Mouse (Mus musculus): ENCODE measurements around the gene Tenm4. TPM values are rescaled to one million over a fixed set of nuclear protein-coding genes. Genes with fewer than 3 reads are reported as not detected.
A peak's percentile ranks its signal among the peaks of the same experiment; 100 is the strongest.

Gene Tenm4
- total RNA-seq, 2 experiments from 2014 or later, result 14.3 to 18.7 TPM

DNA sequence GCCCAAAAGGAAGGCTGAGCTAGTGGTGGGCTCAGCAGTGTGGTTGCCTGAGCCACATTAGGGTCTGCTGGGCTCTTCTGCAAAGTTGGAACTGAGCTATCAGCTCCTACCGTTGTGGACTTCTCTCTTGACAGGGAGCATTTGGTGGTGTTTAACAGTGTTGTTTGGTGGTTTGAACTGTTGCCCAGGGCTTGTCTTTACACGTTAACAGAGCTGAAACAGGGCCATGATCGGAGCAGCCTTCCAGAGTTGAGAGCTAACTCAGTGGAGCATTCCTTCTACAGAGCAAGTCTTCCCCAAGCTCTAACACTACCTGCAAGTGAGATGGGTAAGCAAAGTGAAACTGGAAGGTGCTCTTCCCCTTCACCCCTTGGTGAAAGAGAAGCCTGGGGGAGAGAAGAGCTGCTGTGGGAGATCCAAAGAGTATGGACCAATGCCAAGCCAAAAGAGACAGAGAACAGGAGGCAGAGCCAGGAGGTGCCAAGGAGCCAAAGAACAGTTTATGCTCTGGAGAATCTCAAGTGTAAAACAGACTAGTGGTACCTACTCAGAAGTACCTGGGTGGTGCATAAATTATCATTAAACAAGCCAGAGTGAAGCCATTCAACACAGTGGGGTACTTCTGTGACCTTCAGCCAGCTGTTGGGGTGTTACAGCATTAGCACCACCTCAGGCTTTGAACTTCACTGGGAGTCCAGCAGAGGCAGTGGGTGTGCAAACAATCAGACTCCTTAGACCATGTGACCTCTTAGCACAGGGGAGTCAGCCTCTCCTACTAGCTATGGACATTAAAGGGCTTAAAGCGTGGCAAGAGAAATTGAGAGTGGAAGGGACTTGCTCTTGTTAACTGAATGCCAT is 71.5 kb downstream of the Tenm4 start:
- DNase-seq, result no peak

DNA sequence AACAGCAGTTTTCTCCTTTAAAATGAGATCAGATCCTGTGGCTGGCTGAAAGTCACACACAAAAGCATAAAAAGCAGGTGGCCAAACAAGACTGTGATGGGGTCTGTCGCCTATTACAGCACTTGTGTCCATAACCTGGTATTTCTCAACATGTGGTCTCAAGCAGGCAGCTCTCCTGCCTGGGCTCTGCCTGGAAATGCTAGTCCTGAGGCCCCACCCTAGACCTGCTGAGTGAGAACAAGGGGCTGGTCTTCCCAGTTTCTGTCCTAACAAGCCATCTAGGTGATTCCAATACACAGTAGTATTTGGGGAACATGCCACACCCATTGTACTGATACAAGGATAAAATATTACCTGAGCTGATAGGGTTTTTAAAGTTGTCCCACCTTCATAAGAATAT is 73.8 kb downstream of the Tenm4 start:
- no peak for DNase-seq

DNA sequence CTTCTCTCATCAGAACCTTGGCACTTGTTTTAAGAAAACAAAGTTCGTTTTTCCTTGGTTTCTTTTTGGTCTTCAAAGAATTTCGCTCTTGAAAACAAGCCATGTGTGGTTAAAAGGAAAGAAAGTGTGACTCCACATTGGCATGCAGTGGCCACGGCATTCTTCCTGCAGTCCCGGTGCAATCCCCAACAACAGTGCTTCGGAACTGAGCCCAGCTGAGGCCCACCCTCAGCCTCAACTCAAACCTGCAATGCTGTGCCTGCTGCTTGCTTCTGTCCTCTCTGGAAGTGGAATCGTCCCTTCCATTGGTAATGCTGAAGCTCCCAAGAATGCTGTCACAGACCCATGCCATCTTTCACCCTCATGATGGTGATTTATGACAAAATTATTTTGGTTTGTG is 88.6 kb downstream of the Tenm4 start:
- no peak for DNase-seq

DNA sequence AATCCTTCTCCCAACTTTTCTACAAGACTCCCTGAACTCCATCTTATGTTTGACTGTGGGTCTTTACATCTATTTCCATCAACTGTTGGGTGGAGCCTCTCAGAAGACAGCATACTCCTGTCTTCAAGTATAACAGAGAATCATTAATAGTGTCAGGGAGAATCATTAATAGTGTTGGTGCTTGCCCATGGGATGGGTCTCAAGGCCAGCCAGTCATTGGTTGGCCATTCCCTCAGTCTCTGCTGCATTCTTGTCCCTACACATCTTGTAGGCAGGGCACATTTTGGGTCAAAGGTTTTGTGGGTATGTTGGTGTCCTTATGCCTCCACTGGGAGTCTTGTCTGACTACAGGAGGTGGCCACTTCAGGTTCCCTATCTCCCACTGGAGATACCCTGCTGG is 91.1 kb downstream of the Tenm4 start:
- no peak for DNase-seq

DNA sequence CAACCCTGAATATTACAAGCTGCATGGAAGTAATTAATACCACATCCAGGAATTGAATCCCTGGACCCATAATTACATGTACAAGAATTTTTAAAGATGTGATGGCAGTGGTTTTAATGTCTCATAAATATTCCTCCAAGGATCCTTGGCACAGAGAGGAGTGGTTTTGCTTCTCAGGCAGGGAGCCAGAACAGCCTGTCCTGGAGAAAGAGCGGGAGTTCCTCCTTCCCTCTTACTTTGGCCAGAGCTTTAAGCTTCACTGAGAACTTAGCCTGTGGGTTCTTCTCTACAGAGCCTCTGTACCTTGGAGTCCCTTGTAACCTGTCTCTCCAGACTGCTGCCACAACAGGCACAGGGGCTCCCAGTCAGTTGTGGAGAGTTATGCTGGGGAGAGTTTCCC is 94.9 kb downstream of the Tenm4 start:
- DNase-seq, result peak in 1 of 2 experiments; percentile 28

DNA sequence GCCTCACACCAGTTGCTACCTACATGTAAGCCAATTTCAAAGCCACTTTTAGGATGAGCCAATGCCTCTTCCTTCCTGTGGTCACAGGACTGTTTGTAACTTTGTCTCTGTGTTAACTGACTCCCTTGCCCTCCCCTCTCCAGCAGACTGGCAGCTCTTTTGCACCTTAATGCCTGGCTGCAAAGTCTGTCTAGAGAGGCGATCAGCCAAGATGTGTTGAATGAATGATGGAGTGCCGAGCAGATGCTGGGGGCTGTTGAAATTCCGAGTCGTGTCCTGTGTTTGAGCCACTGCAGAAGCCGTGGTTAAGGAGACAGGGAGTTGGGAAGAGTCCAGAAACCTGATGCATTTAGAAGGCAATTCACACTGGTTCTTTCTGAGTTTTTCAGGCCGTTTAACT is 96.2 kb downstream of the Tenm4 start:
- DNase-seq, result no peak

DNA sequence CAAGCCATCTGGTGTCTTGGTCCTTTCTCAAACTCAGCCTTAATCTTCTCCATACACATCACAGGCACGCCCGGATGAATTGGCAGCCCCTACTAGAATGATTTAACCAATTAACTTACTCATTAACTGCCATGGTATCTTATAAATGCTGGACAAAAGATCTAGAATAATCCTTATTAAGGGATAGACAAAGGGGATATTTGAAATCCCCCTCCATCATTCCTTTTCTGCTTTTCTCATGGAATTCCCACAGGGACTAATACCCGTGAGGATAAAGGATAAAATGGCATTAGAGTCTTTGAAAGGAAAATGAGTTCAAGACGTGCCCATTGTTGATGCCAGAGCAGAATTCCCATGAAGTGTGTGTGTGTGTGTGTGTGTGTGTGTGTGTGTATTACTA is 99.6 kb downstream of the Tenm4 start:
- DNase-seq, result no peak

DNA sequence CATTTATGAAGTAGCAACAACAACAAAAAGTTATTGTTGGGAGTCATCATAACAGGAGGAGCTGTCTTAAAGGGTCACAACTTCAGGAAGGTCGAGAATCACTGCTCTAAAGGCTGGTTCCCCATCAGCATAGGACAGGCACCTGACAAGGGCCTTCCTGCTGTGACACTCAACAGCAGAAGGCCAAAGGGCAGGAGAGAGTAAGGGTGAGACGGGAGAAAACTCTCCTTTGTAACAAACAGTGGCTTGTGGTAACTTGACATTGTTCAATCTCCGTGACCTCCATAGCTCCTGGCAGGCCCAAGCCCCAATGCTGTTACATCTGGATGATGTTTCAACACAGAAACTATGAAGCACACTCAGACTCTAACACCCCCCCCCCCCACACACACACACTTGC is 101.0 kb downstream of the Tenm4 start:
- no peak for DNase-seq

DNA sequence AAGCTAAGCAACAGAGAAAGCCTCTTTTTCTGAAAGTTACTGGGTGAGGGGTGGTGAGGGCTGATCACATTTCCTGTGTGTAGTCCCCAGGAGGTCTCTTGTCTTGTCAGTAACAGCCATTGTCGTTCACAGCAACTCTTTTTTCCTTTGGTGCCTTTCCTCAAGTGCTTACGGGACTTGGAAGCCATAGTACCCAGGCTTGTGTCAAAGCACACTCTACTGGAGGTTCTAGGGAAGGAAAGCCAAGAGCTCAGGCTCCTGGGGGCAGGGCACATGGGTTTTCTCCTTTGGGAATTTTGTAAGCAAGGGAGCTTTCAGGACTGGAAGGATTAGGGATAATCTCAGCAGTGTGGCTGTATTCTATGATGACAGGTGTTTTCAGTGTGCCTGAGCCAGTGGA is 103.4 kb downstream of the Tenm4 start:
- no peak for DNase-seq

DNA sequence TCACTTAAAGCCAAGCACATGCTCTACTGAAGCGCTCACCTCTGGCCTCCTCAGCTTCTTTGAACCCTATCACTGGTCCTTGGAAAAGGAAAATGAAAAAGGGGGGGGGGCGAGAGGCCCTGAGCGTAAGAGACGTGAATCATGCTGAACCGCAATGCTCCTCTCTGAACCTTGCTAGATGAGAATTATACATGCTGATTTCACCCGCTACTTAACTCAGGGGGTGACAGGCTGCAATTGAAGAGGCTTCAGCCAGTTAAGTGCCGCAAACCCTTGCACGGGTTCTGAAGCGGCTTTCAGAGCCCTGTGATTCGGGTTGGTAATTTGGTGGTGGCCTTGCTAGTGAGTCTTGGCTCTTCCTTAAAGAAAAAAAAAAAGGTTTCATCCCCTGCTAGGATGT is 106.5 kb downstream of the Tenm4 start:
- no peak for DNase-seq

DNA sequence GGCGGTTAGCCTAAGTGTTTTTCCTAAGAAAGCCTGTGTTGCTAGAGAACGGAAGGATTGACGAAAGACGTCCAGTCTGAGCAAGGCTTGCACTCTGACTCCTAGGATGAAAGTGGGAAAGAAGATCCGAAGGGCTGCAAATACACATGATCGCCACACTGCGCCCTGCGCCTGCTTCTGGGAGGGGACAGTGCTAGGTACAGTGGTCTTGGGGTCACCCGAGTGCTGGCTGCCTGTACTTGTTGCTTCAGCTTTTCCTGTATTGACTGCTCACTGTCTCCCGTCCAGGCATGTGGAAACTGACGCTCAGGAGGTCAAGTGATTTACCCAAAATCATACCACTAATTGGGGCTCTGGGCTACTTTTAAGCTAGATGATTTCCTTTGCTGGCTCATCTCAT is 107.3 kb downstream of the Tenm4 start:
- DNase-seq, result no peak

DNA sequence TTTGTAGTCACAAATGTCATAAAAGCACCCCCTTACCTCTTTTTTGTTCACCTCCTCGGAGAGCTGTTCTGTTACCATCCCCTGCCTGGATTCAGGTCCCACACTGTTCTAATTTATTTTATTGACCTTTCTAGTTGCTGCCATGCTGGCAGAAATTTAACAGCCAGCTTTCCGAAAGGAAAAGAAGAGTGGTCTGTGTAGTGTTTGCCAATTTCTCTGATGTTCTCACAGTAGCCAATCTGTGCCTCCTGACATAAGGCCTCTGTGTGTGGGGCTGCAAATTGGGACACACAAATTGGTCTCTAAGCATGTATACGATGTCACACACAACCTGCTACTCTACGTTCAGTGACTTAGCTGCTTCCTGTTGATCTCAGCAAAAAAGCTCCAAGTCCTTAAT is 109.7 kb downstream of the Tenm4 start:
- DNase-seq, result no peak

DNA sequence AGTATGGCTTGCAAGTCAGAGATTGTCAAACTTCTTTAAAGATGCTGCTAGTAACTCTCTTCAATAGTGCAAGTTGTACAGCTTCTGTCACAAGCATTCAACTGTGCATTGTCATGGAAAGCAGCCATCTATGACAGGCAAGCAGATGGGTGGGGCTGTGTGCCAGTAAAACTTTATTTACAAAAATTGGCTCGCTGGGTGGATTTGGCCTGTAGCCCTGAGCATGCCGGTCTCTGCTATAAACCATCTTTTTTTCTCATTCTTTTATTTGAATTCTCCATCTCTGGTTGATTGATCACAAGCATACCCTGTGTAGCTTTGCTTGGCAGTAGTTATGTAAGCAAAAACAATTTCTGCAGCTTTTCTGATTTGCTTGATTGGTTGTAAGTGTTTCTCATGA is 119.5 kb downstream of the Tenm4 start:
- DNase-seq, result no peak

DNA sequence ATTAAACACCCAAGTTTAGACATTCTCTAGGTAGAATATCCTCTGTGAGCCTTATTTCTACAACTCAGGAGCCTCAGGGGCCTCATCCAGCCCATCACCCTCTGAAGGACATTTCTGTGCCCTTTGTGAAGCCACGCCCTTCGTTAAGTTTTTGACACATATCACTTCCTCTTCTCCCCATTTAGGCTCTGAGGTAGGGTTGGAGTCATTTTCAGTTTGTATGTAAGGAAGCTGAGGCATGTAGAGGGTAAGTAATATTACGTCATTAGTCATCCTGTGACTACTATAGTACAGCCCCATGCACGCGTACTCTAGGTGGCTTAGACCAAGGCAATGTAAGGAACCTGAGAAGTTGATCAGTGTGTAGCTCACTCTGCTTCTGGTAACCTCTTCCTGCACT is 124.9 kb downstream of the Tenm4 start:
- DNase-seq, result no peak

DNA sequence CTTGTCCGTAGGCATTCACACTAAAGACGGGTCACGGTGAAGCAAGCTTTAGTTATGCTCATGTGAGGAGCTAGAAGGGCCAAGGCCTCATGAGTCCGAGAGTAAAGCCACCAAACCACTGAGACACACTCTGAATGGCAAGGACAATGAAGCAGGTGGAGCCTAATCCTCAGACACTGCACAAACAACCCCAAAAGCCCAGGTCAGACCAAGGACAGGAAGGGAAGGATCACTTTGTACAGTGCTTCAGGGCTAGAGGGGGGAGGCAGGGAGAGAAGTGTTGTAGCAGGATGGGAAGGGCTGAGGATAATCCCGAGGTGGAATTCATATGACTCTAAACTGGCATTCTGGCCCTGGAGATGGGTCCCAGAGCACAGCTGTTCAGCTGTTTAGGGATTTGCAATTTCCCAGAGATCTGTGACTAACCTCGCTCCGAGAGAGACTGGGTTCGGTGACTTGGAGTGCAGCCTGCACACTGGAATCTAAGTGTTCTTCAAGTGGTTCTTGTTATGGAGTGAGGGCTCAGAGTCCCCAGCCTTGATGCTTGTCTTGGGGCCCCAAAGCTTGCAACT is 129.9 kb downstream of the Tenm4 start:
- no peak for DNase-seq

DNA sequence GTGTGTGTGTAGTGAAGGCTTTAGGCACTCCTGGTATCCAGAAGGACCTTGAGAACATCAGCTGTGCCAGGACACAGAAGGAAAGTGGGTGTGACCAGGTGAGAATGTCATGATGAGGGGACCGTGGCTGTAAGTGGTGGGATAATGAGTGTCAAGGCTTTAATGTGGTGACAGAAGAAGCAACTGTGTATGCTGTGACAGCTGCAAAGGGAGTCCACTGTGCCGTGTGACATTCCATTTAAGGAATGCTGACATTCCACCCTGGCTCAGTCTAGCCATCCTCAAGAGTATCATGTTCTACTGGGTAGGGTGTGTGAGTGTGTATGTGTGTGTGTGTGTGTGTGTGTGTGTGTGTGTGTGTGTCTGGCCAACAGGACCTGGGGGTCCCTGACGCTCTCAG is 130.8 kb downstream of the Tenm4 start:
- DNase-seq, result no peak

DNA sequence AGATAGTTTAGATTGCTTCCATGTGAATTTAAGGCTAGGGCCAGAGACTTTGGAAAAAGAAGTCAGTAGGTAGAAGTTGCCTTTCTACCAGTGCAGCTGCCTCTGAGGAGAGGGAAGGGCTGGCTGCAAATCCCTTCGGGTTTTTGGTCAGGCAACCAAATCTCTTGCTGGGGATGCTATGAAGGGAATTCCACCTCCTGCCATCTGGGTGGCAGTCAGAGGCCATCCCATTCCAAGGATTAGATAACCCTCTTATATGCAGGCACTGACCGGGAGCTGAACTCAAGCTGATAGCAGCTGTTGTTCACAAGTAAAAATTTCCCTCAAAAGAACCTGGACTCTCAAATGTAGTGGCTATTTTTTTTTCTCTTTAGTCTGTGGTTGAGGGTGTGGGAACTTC is 132.9 kb downstream of the Tenm4 start:
- DNase-seq, result no peak

DNA sequence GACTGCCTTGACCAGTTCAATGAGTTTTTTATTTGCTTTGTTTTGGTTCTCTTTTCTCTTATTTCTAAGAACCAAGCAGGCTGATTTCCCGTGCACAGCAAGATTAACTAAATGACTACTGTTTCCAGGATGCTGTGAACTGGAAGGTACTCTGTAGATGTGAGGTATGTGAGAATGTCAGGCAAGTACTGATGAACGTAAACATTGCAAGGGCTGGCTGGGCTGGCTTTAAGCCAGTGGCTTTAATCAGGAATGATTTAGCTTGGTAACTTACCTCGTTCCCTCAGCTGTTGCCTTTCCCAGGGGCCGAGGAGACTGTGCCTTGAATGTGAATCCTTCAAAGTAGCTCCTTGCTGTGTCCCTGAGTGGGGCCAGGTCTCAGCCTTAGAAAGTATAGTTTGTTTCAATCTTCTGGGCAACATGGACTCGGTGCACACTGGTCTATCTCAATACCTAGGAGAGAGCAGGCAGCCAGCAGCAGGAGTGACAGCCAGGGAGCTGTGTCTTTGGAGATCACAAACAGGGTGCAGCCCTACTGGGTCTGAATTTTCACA is 134.4 kb downstream of the Tenm4 start:
- DNase-seq, result no peak

DNA sequence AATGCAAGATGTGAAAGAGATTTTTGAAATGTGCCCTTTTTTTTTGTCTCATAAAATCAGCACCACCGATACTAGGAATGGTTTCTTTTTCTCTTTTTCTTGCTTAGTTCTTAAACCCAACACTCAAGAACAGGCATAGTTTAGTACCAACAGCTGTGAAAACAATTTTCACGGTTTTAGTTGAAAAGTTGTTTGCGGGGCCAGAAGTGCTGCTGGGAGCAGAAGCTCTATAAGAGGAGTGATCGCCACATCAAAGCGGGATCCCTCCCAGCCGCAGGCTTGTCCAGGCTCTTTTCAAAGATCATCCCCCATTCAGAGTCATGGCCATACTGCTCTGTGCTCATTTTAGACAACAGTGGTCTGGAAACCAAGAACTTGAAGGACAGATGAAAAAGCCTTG is 137.1 kb downstream of the Tenm4 start:
- peak in 1 of 2 experiments; percentile 4 for DNase-seq

DNA sequence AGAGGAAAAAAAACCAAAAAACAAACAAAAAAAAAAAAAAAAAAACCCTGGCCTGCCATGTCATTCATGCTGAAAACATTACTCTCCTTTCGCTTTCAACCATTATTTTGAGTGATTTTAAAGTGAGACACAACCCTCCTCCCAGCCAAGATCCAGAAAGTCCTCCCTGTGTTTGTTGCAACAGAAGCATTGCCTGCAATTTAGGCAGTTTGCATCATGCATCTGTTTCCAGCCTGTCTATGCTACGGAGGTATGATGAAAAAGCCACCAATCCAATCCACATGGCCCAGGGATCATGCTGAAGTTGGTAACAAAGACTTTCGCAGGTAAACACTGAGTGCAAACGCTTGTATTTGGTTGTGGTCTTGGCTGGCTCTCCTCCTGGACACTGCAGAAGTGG is 158.3 kb downstream of the Tenm4 start:
- no peak for DNase-seq

DNA sequence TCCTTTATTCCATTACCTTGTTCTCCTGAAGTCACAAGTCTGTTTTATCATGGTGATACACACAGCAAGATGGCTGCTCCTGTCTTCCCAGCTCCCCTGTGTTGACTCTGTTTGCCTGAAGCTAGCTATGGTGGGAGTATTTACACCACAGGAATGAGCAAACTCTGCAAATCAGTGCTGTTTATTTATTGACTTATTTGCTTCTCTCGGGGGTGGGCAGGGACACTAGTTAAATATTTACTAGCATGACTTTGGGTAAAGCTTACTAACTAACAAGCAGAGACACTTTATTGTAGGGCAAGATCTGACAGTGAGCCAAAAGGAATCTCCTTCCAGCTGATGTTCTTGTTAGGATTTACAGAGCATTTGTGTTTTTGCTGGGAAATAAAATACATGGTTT is 160.1 kb downstream of the Tenm4 start:
- no peak for DNase-seq

DNA sequence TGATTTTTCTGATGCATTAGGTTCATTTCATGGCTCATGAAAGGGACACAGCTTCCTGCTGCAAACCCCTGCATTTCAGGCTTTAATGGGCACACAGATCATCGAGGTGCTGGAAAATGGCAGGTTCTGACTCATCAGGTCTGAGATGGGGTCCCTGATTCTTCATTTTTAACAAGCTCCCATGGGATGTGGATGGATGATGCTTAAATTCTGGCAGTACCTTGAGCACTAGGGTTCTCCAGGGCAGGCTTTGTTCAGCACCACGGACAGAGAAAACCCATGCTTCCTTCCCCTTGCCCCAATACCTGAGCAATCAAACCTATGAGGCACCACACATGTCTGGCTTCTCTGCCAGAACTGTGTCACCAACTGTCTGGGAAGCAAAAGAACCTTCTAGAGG is 163.3 kb downstream of the Tenm4 start:
- DNase-seq, result peak; percentile 17 to 47

DNA sequence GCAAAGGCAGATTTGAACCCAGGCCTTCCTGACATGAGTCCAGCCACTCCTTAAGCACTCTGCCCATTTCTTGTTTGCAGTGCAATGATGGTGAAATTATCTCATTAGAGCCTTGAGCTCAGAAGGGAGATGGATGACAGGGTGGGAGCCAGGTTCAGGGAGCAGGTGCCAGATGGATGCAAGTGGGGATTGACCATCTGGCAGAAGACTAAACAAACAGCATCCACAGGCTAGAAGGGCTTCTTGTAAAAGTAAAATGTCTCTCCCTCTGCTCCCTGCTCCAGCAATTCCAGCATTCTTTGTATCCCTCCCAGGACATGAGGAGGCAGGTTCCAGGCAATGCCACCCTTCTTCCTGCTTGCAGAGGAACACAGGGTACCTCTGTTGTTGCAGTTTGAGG is 165.3 kb downstream of the Tenm4 start:
- no peak for DNase-seq

DNA sequence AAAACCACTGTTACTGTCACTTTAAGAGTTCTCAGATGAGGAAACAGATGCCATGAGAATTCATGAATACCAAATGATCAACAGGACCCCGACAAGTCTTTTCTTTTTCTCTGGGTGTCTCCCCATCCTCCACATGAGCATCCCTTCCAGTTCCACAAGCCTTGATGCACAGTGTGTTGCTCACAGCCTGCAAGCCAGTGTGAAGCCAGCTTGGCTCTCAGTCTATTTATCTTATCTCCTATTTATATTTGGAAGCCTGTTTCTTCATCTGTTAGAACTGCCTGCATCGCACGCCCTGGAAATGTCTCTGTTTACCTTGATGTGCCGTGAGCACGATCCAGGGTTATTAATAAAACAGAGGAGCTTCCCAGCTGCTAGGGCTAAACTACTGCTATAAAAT is 169.8 kb downstream of the Tenm4 start:
- no peak for DNase-seq

All from adrenal gland, postnatal 36 days (tissue).